ENCODE assay signal across 8 mouse cellular contexts in the genomic region with DNA sequence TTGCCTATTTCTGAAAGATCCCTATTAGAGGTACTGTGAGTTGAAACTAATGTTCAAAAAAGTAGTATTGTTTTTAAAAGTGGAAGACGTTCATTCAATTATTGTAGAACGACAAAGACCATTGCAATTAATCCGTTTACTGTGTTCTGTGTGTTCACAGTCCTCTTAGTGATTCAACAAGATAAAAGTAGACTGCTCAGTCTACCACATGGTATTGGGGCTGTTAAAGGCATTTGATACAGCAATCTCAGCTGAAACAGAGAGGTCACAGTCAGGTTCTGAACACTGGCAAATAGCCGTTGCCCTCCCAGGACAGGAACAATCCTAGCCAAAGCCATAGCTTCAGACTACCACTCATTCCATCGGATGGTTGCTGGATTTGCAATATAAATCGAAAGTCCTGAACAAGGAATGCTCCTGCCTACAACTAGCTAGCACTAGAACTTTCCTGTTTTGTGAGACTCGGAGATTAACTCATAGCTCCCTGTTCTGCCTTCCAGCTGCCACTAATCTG. TPM values are rescaled to one million over a fixed set of nuclear protein-coding genes. Genes with fewer than 3 reads are reported as not detected.
A peak's percentile ranks its signal among the peaks of the same experiment; 100 is the strongest.
DNase-seq lines count a peak whose midpoint lies in the region; ATAC-seq lines count a peak whose summit lies in the region.

No protein-coding gene starts in this region.

- H3K27me3 ChIP-seq in kidney, embryonic 15.5 days, result peaks cover 32% of the 10 kb centered on the region
- 0 out of 2 replicates have a peak, but pooled peaks cover 3% of the 10 kb centered on the region for H3K27me3 ChIP-seq in embryonic facial prominence, embryonic 14.5 days (replicated peaks; ENCODE audit: control insufficient read depth, insufficient read depth, low read length)
- no peaks in the 10 kb centered on the region for H3K27me3 ChIP-seq in hindbrain, embryonic 16.5 days (replicated peaks; ENCODE audit: control insufficient read depth, insufficient read depth, low read length)
- peaks cover 13% of the 10 kb centered on the region for H3K27me3 ChIP-seq in midbrain, embryonic 16.5 days (ENCODE audit: control insufficient read depth, insufficient read depth, low read depth, low read length)

- DNase-seq in kidney, postnatal 25 days, result no peak
- DNase-seq in embryonic facial prominence, embryonic 14.5 days (ENCODE audit: low spot score), result no peak
- DNase-seq in ovary, postnatal 36 days (ENCODE audit: low spot score), result no peak
- no peak for DNase-seq in cerebellum, postnatal 25 days
- no peak for DNase-seq in spleen, postnatal 14 days (ENCODE audit: low spot score in 2 of 2)

- 27% methylated on average over 7 of the region's 7 CpGs for WGBS in kidney, embryonic 15.5 days
- WGBS in embryonic facial prominence, embryonic 14.5 days, result 27% methylated on average over 7 of the region's 7 CpGs
- WGBS in hindbrain, embryonic 16.5 days, result 37% methylated on average over 7 of the region's 7 CpGs
- WGBS in midbrain, embryonic 16.5 days, result 25% methylated on average over 7 of the region's 7 CpGs

- no peak overlapping the region for H3K27ac ChIP-seq in kidney, embryonic 15.5 days
- peak overlapping the region; percentile 68; the same call in 1 of the 2 replicates for H3K27ac ChIP-seq in embryonic facial prominence, embryonic 14.5 days (replicated peaks; ENCODE audit: low read depth, low read length)
- H3K27ac ChIP-seq in hindbrain, embryonic 16.5 days (ENCODE audit: low read depth, low read length), result peak overlapping the region; percentile 72
- peak overlapping the region; percentile 81 for H3K27ac ChIP-seq in midbrain, embryonic 16.5 days (ENCODE audit: low read length)

- peak; percentile 47; the same call in 1 of the 2 replicates for ATAC-seq in kidney, embryonic 15.5 days (replicated peaks; ENCODE audit: low FRiP score)
- no peak for ATAC-seq in embryonic facial prominence, embryonic 14.5 days (ENCODE audit: low read depth)
- peak; percentile 22 for ATAC-seq in hindbrain, embryonic 16.5 days
- ATAC-seq in midbrain, embryonic 16.5 days, result peak; percentile 63; the same call in 1 of the 2 replicates

- H3K4me3 ChIP-seq in kidney, embryonic 15.5 days (replicated peaks), result peak overlapping the region; percentile 53
- peak overlapping the region; percentile 72 for H3K4me3 ChIP-seq in embryonic facial prominence, embryonic 14.5 days (ENCODE audit: low read depth, low read length)
- peak overlapping the region; percentile 80 for H3K4me3 ChIP-seq in hindbrain, embryonic 16.5 days (ENCODE audit: low read length)
- H3K4me3 ChIP-seq in midbrain, embryonic 16.5 days (ENCODE audit: low read depth, low read length), result peak overlapping the region; percentile 76

- H3K9ac ChIP-seq in kidney, embryonic 15.5 days, result 0 out of 2 replicates have a peak overlapping the region, but pooled peaks have one; percentile 33
- peak overlapping the region; percentile 76 for H3K9ac ChIP-seq in embryonic facial prominence, embryonic 14.5 days (ENCODE audit: low read depth, low read length)
- H3K9ac ChIP-seq in hindbrain, embryonic 16.5 days (ENCODE audit: low read depth, low read length), result peak overlapping the region; percentile 77
- peak overlapping the region; percentile 71 for H3K9ac ChIP-seq in midbrain, embryonic 16.5 days (ENCODE audit: low read depth, low read length)

- no peaks in the 10 kb centered on the region for H3K9me3 ChIP-seq in kidney, embryonic 15.5 days (replicated peaks)
- H3K9me3 ChIP-seq in embryonic facial prominence, embryonic 14.5 days (ENCODE audit: control insufficient read depth, low read length), result no peaks in the 10 kb centered on the region
- no peaks in the 10 kb centered on the region for H3K9me3 ChIP-seq in hindbrain, embryonic 16.5 days (ENCODE audit: control insufficient read depth, low read length)
- no peaks in the 10 kb centered on the region for H3K9me3 ChIP-seq in midbrain, embryonic 16.5 days (replicated peaks; ENCODE audit: control insufficient read depth, low read length, poor library complexity, severe bottlenecking)

- H3K4me1 ChIP-seq in kidney, embryonic 15.5 days, result peaks cover 6% of the 10 kb centered on the region
- H3K4me1 ChIP-seq in embryonic facial prominence, embryonic 14.5 days (ENCODE audit: control insufficient read depth, insufficient read depth, low read length), result 0 out of 2 replicates have a peak, but pooled peaks cover 3% of the 10 kb centered on the region
- H3K4me1 ChIP-seq in hindbrain, embryonic 16.5 days (ENCODE audit: control insufficient read depth, insufficient read depth, low read depth, low read length), result peaks cover 5% of the 10 kb centered on the region; the same call in 1 of the 2 replicates
- H3K4me1 ChIP-seq in midbrain, embryonic 16.5 days (ENCODE audit: control insufficient read depth, insufficient read depth, low read length), result no peaks in the 10 kb centered on the region

- no peaks in the 10 kb centered on the region for H3K36me3 ChIP-seq in kidney, embryonic 15.5 days
- H3K36me3 ChIP-seq in embryonic facial prominence, embryonic 14.5 days (ENCODE audit: control insufficient read depth, insufficient read depth, low read length), result no peaks in the 10 kb centered on the region
- no peaks in the 10 kb centered on the region for H3K36me3 ChIP-seq in hindbrain, embryonic 16.5 days (ENCODE audit: control insufficient read depth, insufficient read depth, low read length)
- H3K36me3 ChIP-seq in midbrain, embryonic 16.5 days (ENCODE audit: control insufficient read depth, insufficient read depth, low read length), result no peaks in the 10 kb centered on the region

- peak overlapping the region; percentile 88 for H3K4me2 ChIP-seq in kidney, embryonic 15.5 days
- H3K4me2 ChIP-seq in embryonic facial prominence, embryonic 14.5 days (ENCODE audit: low read depth, low read length), result peak overlapping the region; percentile 91
- H3K4me2 ChIP-seq in hindbrain, embryonic 16.5 days (ENCODE audit: low read length), result peak overlapping the region; percentile 65
- H3K4me2 ChIP-seq in midbrain, embryonic 16.5 days (ENCODE audit: low read length), result peak overlapping the region; percentile 84

RNA-seq across cellular contexts. Expression of a gene that starts 0.5 kb away (rescaled TPM):
- polyA plus RNA-seq in kidney, embryonic 15.5 days (2015; fragmentation: Nextera tagmentation; extraction: Ambion mirVana), result 12.0 and 14.6 TPM in 2 replicates
- 47.7 and 56.9 TPM in 2 replicates for polyA plus RNA-seq in embryonic facial prominence, embryonic 14.5 days (2014; fragmentation: Nextera tagmentation; extraction: Ambion mirVana)
- polyA plus RNA-seq in hindbrain, embryonic 16.5 days (2015; fragmentation: Nextera tagmentation; extraction: Ambion mirVana), result 19.2 and 22.0 TPM in 2 replicates
- 16.8 and 24.7 TPM in 2 replicates for polyA plus RNA-seq in midbrain, embryonic 16.5 days (2015; fragmentation: Nextera tagmentation; extraction: Ambion mirVana)
